Mouse (Mus musculus) C2C12 (cell line): ENCODE results near the gene Nek6. TPM values are rescaled to one million over a fixed set of nuclear protein-coding genes. Genes with fewer than 3 reads are reported as not detected.

ENCODE experiments used
- H3K27me3 ChIP-seq: one replicate; pipeline ENCODE4 v1.6.1; 2011; ENCODE audit not compliant: control insufficient read depth, insufficient read depth, insufficient read length
- H3K36me3 ChIP-seq: one replicate; pipeline ENCODE4 v1.6.1; 2011; ENCODE audit not compliant: control insufficient read depth, insufficient read depth
- H3K4me3 ChIP-seq: one replicate; pipeline ENCODE4 v1.5.1; 2011; ENCODE audit warnings: mild to moderate bottlenecking, control low read depth; ENCODE audit not compliant: poor library complexity, insufficient read depth, severe bottlenecking
- H3K79me2 ChIP-seq: one replicate; pipeline ENCODE4 v1.6.1; 2011; ENCODE audit not compliant: control insufficient read depth, insufficient read depth
- H3K79me3 ChIP-seq: one replicate; pipeline ENCODE4 v1.6.1; 2011; ENCODE audit warnings: low read depth, control low read depth
- H3ac ChIP-seq: one replicate; pipeline ENCODE3; 2011; ENCODE audit warnings: low read depth; ENCODE audit not compliant: control insufficient read depth, insufficient read length
- CEBPB ChIP-seq: IDR thresholded peaks from one replicate; pipeline ENCODE4 v1.6.1; 2011; ENCODE audit warnings: low read depth, mild to moderate bottlenecking, control low read depth, moderate library complexity
- CTCF ChIP-seq: IDR thresholded peaks from one replicate; pipeline ENCODE4 v1.5.1; 2011; ENCODE audit not compliant: control insufficient read depth, insufficient read depth, insufficient read length
- FOSL1 ChIP-seq: IDR thresholded peaks from one replicate; pipeline ENCODE4 v1.8.0; 2011; ENCODE audit warnings: mild to moderate bottlenecking, low read length; ENCODE audit not compliant: poor library complexity, insufficient read depth, severe bottlenecking
- MAX ChIP-seq: IDR thresholded peaks from one replicate; pipeline ENCODE4 v1.6.1; 2011; ENCODE audit warnings: mild to moderate bottlenecking, control low read depth
- MYOD1 ChIP-seq: IDR thresholded peaks from one replicate; pipeline ENCODE4 v1.6.1; 2011; ENCODE audit warnings: low read depth; ENCODE audit not compliant: control insufficient read depth, insufficient read length
- MYOG ChIP-seq: IDR thresholded peaks from one replicate; pipeline ENCODE4 v1.6.1; 2011; ENCODE audit not compliant: control insufficient read depth, insufficient read length; ENCODE audit errors: extremely low read depth
- USF1 ChIP-seq: IDR thresholded peaks from one replicate; pipeline ENCODE4 v1.6.1; 2011; ENCODE audit warnings: low read depth, mild to moderate bottlenecking, control low read depth, moderate library complexity
- polyA plus RNA-seq: library from polyadenylated mRNA; unstranded; fragments of >200 nt; fragmentation: generic; extraction: Trizol; gene quantifications from one replicate; pipeline ENCODE4 v1.2.1, GENCODE M21; 2012; ENCODE audit warnings: missing spikeins

Gene Nek6
- polyA plus RNA-seq, 1 experiment = 27.9 TPM

GRCm38 (mm10) chr2:38608831-38609309, 97.4 kb downstream of the Nek6 start:
- no peak overlapping the region for H3K4me3 ChIP-seq
- no peak overlapping the region for H3ac ChIP-seq
- H3K79me2 ChIP-seq = peaks cover 79% of the 10 kb centered on the region
- peaks cover 27% of the 10 kb centered on the region for H3K79me3 ChIP-seq
- TF ChIP-seq USF1 (no peak), MYOD1 (no peak), MYOG (no peak), CEBPB (no peak), CTCF (no peak), MAX (no peak), FOSL1 (no peak)
- H3K27me3 ChIP-seq = no peaks in the 10 kb centered on the region
- peaks cover 76% of the 10 kb centered on the region for H3K36me3 ChIP-seq

GRCm38 (mm10) chr2:38609310-38609709, 97.9 kb downstream of the Nek6 start:
- H3K4me3 ChIP-seq = no peak overlapping the region
- H3ac ChIP-seq = no peak overlapping the region
- peaks cover 27% of the 10 kb centered on the region for H3K79me3 ChIP-seq
- peaks cover 79% of the 10 kb centered on the region for H3K79me2 ChIP-seq
- peaks cover 80% of the 10 kb centered on the region for H3K36me3 ChIP-seq
- no peaks in the 10 kb centered on the region for H3K27me3 ChIP-seq
- TF ChIP-seq MYOG = no peak
- TF ChIP-seq CEBPB = no peak
- no peak for TF ChIP-seq CTCF
- TF ChIP-seq USF1 = no peak
- TF ChIP-seq MYOD1 = no peak
- no peak for TF ChIP-seq FOSL1
- no peak for TF ChIP-seq MAX

GRCm38 (mm10) chr2:38610161-38610560, 98.7 kb downstream of the Nek6 start:
- H3K79me3 ChIP-seq = peaks cover 30% of the 10 kb centered on the region

GRCm38 (mm10) chr2:38612596-38612995, 101.2 kb downstream of the Nek6 start:
- no peak for TF ChIP-seq MYOD1
- TF ChIP-seq FOSL1 = no peak
- TF ChIP-seq CTCF = no peak
- no peak for TF ChIP-seq MYOG
- no peak for TF ChIP-seq USF1
- no peak for TF ChIP-seq CEBPB
- no peak for TF ChIP-seq MAX
- Histone ChIP-seq H3K27me3 (no peaks in the 10 kb centered on the region), H3K4me3 (no peak overlapping the region), H3K79me2 (peaks cover 79% of the 10 kb centered on the region), H3ac (no peak overlapping the region), H3K36me3 (peaks cover 77% of the 10 kb centered on the region), H3K79me3 (peaks cover 46% of the 10 kb centered on the region)

More at GRCm38 (mm10) chr2:38610161-38610560, 98.7 kb downstream of the Nek6 start:
- H3K4me3 ChIP-seq = no peak overlapping the region
- no peaks in the 10 kb centered on the region for H3K27me3 ChIP-seq
- H3ac ChIP-seq = no peak overlapping the region
- peaks cover 88% of the 10 kb centered on the region for H3K36me3 ChIP-seq
- peaks cover 79% of the 10 kb centered on the region for H3K79me2 ChIP-seq
- TF ChIP-seq USF1 (no peak), CEBPB (no peak), MYOG (no peak), MYOD1 (no peak), CTCF (no peak), MAX (no peak)

GRCm38 (mm10) chr2:38613576-38613975, 102.1 kb downstream of the Nek6 start:
- Histone ChIP-seq H3K79me2 (peaks cover 81% of the 10 kb centered on the region), H3K79me3 (peaks cover 51% of the 10 kb centered on the region), H3K36me3 (peaks cover 76% of the 10 kb centered on the region), H3K4me3 (no peak overlapping the region), H3ac (no peak overlapping the region), H3K27me3 (no peaks in the 10 kb centered on the region)
- no peak for TF ChIP-seq CTCF
- no peak for TF ChIP-seq FOSL1
- TF ChIP-seq USF1 = no peak
- no peak for TF ChIP-seq MAX
- TF ChIP-seq MYOD1 = no peak
- no peak for TF ChIP-seq MYOG
- TF ChIP-seq CEBPB = no peak

- no peak overlapping the region for H3K4me3 ChIP-seq
- H3K27me3 ChIP-seq = no peaks in the 10 kb centered on the region
- H3K36me3 ChIP-seq = peaks cover 72% of the 10 kb centered on the region
- H3K79me2 ChIP-seq = peaks cover 81% of the 10 kb centered on the region
- no peak overlapping the region for H3ac ChIP-seq
- H3K79me3 ChIP-seq = peaks cover 58% of the 10 kb centered on the region
- TF ChIP-seq MAX (no peak), USF1 (no peak)
Observed at GRCm38 (mm10) chr2:38614437-38614836, 103.0 kb downstream of the Nek6 start.
